Mouse (Mus musculus) small intestine, adult 2 months (tissue): Measurements from ENCODE around the gene Tmem243. TPM values are rescaled to one million over a fixed set of nuclear protein-coding genes. Genes with fewer than 3 reads are reported as not detected.

Source experiments
- H3K27ac ChIP-seq: fragments of 200-500 bp; 2 replicates; pipeline ENCODE4 v1.5.1; 2012; ENCODE audit warnings: low read depth, low read length, control low read depth, inconsistent platforms; ENCODE audit not compliant: insufficient read depth
- H3K27me3 ChIP-seq: fragments of 200-500 bp; 2 replicates; pipeline ENCODE4 v1.6.1; 2012; ENCODE audit warnings: mild to moderate bottlenecking, moderate library complexity, low read length, inconsistent platforms; ENCODE audit not compliant: control insufficient read depth, insufficient read depth
- H3K36me3 ChIP-seq: fragments of 200-500 bp; 2 replicates; pipeline ENCODE4 v1.6.1; 2012; ENCODE audit warnings: mild to moderate bottlenecking, low read length, control low read depth, inconsistent platforms; ENCODE audit not compliant: control insufficient read depth, insufficient read depth
- H3K4me1 ChIP-seq: fragments of 200-500 bp; 2 replicates; pipeline ENCODE4 v1.6.1; 2012; ENCODE audit warnings: low read length, inconsistent platforms, mixed read lengths; ENCODE audit not compliant: control insufficient read depth, insufficient read depth, insufficient read length
- H3K4me3 ChIP-seq: fragments of 200-500 bp; 2 replicates; pipeline ENCODE4 v1.5.1; 2012; ENCODE audit warnings: low read depth, mild to moderate bottlenecking, control low read depth, inconsistent platforms, low read length, moderate library complexity
- CTCF ChIP-seq: fragments of 200-500 bp; IDR thresholded peaks from 2 replicates; pipeline ENCODE4 v1.5.1; 2012; ENCODE audit warnings: low read depth, mild to moderate bottlenecking, control low read depth, inconsistent platforms, low read length, moderate library complexity, mixed read lengths; ENCODE audit not compliant: insufficient replicate concordance, insufficient read length; ENCODE audit errors: extremely low read depth
- POLR2A ChIP-seq: fragments of 200-500 bp; IDR thresholded peaks from 2 replicates; pipeline ENCODE4 v1.6.1; 2012; ENCODE audit warnings: low read depth, mild to moderate bottlenecking, control low read depth, inconsistent platforms, low read length, moderate library complexity
- WGBS: fragments of 180-500 bp; shearing (Covaris S2); methylation state at CpG from one replicate; pipeline ENCODE4 v1.1.7; 2018; 5-methylcytosine and 5-hydroxymethylcytosine counted together
- polyA plus RNA-seq: library from polyadenylated mRNA; depleted of rRNA; stranded (reverse); fragments of >200 nt; gene quantifications from 2 replicates; pipeline ENCODE4 v1.2.3, GENCODE M21; 2012

Tmem243 gene
- polyA plus RNA-seq, 1 experiment = 80.0 TPM

- TF ChIP-seq POLR2A = no peak
- TF ChIP-seq CTCF = no peak
- Histone ChIP-seq H3K27ac (no peak overlapping the region), H3K36me3 (peaks cover 40% of the 10 kb centered on the region), H3K27me3 (no peaks in the 10 kb centered on the region), H3K4me3 (no peak overlapping the region), H3K4me1 (no peaks in the 10 kb centered on the region)
- 93% methylated on average over 7 of the region's 7 CpGs for WGBS
Measured at GRCm38 (mm10) chr5:9131786-9132185, 31.3 kb downstream of the Tmem243 start.

- TF ChIP-seq POLR2A = no peak
- TF ChIP-seq CTCF = no peak
- WGBS = 71% methylated on average over 3 of the region's 3 CpGs
- Histone ChIP-seq H3K36me3 (peaks cover 24% of the 10 kb centered on the region), H3K27ac (no peak overlapping the region), H3K27me3 (no peaks in the 10 kb centered on the region), H3K4me1 (no peaks in the 10 kb centered on the region), H3K4me3 (no peak overlapping the region)
Measured at GRCm38 (mm10) chr5:9135588-9135987, 35.1 kb downstream of the Tmem243 start.

GRCm38 (mm10) chr5:9140724-9141123, 40.3 kb downstream of the Tmem243 start:
- Histone ChIP-seq H3K4me1 (no peaks in the 10 kb centered on the region), H3K36me3 (peaks cover 24% of the 10 kb centered on the region), H3K27ac (no peak overlapping the region), H3K4me3 (no peak overlapping the region), H3K27me3 (no peaks in the 10 kb centered on the region)
- TF ChIP-seq CTCF (no peak), POLR2A (no peak)
- 95% methylated on average over 8 of the region's 8 CpGs for WGBS

GRCm38 (mm10) chr5:9142376-9142775, 41.9 kb downstream of the Tmem243 start:
- Histone ChIP-seq H3K4me1 (no peaks in the 10 kb centered on the region), H3K4me3 (no peak overlapping the region), H3K27ac (no peak overlapping the region), H3K36me3 (peaks cover 27% of the 10 kb centered on the region), H3K27me3 (no peaks in the 10 kb centered on the region)
- WGBS = 80% methylated on average over 6 of the region's 6 CpGs
- TF ChIP-seq CTCF (no peak), POLR2A (no peak)

DNA sequence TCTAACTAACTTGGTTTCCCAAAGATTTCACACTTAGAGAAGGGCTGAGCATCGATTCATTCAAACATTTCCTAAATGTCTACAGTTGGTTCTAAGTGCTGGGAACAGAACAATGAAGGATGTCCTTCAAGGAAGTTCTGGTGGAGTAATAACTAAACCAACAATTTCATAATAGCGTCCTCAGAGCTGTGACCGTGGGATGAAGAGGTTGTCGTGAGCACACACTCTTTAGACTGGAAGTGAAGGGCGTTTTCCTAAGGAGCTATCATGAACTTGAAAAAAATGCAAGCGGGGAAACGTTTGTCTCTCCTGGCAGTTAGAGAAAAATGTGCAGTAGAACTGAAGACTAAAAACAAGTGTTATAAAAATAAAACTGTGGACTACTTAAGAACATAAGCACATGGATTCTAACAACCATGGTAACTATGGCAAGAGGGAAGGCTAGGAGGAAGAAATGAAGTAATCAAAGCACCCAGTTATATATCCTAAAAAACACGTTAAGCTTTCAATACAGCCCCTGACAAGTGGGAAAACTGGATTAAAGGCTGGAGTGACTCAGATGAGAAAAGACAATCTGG, 48.9 kb downstream of the Tmem243 start:
- Histone ChIP-seq H3K27me3 (no peaks in the 10 kb centered on the region), H3K27ac (no peak overlapping the region), H3K36me3 (peaks cover 23% of the 10 kb centered on the region), H3K4me3 (no peak overlapping the region), H3K4me1 (no peaks in the 10 kb centered on the region)
- WGBS = 72% methylated on average over 8 of the region's 8 CpGs
- TF ChIP-seq POLR2A (no peak), CTCF (no peak)

- Histone ChIP-seq H3K36me3 (peaks cover 6% of the 10 kb centered on the region), H3K27me3 (no peaks in the 10 kb centered on the region), H3K4me1 (no peaks in the 10 kb centered on the region), H3K27ac (no peak overlapping the region), H3K4me3 (no peak overlapping the region)
- TF ChIP-seq POLR2A = no peak
- TF ChIP-seq CTCF = no peak
Measured at GRCm38 (mm10) chr5:9156746-9157145, 56.3 kb downstream of the Tmem243 start.

- no peak for TF ChIP-seq POLR2A
- no peak for TF ChIP-seq CTCF
- 88% methylated on average over 1 of the region's 1 CpGs for WGBS
Measured at GRCm38 (mm10) chr5:9157336-9157735, 56.9 kb downstream of the Tmem243 start.

More at GRCm38 (mm10) chr5:9157336-9157735, 56.9 kb downstream of the Tmem243 start:
- Histone ChIP-seq H3K4me1 (peaks cover 1% of the 10 kb centered on the region; the same call in 1 of the 2 replicates), H3K36me3 (peaks cover 5% of the 10 kb centered on the region), H3K27ac (no peak overlapping the region), H3K4me3 (no peak overlapping the region), H3K27me3 (no peaks in the 10 kb centered on the region)
